Mouse (Mus musculus) urinary bladder, postnatal 4 days (tissue): ENCODE results near the gene Izumo2.

Experiments used
- DNase-seq, 2 experiments: peaks; one replicate each; pipeline ENCODE4 v3.0.0; 2021 to 2022; ENCODE audit warnings: low spot score in 2 of 2

Gene Izumo2

GRCm38 (mm10) chr7:44708574-44708973, at the start of gene Izumo2:
Gene Izumo2, plus strand, starts transcription at chr7:44708742.
- no peak for DNase-seq

DNA sequence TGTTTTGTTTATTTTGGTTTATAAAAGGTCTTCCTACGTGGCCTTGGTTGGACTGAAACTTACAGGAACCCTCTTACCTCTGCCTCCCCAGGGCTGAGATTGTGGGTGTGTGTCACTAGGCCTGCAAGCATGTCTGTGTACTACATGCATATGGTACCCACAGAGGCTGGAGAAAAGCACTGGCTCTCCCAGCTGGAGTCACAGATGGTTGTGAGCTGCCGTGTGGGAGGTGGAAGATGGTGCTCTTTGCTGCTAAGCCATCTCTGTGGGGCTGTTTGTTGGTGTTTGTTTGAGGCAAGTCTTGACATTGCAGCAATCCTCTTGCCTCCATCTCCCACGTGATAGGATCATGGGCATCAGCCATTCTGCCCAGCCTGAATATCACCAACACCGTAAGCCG, 47.3 kb upstream of the Izumo2 start:
- DNase-seq, result no peak

GRCm38 (mm10) chr7:44662168-44662567, 46.4 kb upstream of the Izumo2 start:
- peak in 1 of 2 experiments; percentile 50 for DNase-seq

DNA sequence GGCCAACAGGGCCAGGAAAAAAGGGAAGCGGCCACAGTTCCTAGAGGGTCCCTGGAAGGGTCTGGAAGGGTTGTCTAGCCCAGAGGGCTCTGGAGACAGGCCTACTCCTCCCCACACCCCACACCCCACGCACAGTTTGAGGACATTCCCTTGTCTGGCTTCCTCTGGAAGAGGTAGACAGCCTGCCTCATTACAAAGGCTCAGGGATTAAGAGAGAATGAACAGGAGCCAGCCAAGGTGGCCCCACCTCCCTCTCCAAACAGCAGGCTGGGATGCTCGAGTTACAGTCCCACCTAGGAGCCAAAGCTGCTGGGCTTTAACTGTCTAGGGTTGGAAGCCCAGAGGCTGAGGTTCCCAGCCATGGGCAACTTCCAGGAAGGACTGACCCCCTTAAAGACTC, 46.0 kb upstream of the Izumo2 start:
- DNase-seq, result no peak

GRCm38 (mm10) chr7:44663546-44663945, 45.0 kb upstream of the Izumo2 start:
- DNase-seq, result no peak

DNA sequence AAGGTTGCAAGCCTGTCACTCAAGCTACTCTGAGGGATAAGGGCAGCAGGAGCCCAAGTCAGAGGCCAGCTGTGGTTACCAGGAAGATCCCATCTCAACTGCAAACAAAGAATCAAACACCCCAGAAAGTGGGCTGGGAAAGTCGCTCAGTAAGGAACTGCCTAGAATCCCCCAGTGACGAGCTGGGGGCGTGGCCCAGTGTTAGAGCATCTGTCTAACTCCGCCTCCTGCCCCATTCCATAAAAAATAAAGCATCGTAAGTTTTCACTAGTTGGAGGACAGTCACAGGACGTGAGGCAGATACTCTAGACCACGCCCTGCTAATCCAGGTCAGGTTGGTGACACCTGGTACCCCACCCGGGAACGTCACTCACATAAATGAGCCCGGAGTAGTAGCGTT, 43.8 kb upstream of the Izumo2 start:
- no peak for DNase-seq

DNA sequence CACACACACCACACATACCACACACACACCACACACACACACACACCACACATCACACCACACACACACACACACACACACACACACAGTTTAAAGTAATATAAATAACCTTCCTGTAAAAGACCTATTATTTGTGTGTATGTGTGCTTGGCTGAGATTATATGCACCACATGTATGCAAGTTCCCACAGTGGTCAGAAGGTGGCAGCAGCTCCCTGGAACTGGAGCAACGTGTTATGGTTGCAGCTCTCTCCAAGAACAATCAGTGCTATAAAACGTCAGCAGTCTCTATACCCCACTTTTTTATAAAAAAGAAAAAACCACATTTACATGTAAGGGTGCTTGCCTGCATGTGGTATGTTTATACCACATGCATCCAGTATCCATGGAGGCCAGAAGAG, 42.1 kb upstream of the Izumo2 start:
- no peak for DNase-seq

GRCm38 (mm10) chr7:44667996-44668738, 40.4 kb upstream of the Izumo2 start:
- no peak for DNase-seq

DNA sequence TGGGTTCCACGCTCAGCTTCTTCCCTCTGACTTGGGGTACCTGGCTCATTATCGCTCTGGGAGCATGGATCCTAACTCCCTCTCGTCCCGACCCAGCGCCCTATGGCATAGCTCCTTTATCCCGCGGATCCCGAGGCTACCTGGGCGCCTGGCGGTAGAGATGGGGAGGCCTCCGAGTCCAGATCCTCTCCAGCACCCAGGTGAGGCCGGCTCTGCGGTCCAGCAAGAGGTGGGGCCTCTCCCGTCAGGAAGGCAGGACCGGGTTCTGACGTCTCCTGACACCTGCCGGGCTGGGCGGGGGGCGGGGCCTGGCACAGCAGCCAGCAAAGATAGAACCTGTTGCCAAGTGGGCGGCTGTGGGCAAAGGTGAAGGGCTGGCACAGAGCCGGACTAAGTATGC, 39.4 kb upstream of the Izumo2 start:
- no peak for DNase-seq

DNA sequence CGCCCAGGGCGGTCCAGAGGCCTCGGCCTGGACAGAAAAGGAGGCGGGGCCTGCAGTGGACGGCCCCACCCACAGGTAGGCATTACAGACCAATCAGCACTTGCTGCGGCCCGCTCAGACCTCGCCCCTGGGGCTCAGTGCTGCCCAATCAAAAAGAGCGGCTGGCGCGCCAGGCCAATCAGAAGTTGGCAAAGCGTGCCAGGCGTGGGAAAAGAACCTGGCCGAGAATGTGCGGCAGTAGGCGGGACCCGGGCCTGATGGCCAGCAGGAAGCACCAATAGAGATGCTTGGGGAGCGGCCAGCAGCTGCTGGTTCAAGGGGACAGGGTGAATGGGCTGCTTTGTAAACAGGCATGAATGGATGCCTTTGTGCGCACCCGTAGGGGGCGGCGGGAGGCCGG, 37.7 kb upstream of the Izumo2 start, which contains the start of gene Myh14:
Gene Myh14 (minus strand): TSS at position 41 of the 400 bp plus-strand sequence.
- peak; percentile 82 to 84 for DNase-seq

DNA sequence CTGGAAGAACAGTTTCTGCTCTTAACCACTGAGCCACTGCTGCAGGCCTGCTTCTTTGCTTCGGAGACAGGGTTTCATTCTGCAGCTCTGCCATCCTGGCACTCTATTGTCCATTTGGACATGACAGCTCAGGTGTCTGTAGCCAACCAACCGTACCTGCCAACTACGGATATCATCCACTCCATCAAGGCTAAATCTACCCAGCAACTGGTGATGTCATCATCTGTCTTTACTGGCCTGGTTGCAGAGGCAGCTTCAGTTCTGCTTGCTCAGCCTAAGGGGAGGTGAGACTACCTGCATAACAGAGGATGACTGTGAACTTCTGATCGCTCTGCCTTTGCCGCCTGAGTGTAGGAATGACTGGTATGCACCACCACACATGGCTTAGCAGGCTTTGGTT, 36.3 kb upstream of the Izumo2 start:
- DNase-seq, result no peak

DNA sequence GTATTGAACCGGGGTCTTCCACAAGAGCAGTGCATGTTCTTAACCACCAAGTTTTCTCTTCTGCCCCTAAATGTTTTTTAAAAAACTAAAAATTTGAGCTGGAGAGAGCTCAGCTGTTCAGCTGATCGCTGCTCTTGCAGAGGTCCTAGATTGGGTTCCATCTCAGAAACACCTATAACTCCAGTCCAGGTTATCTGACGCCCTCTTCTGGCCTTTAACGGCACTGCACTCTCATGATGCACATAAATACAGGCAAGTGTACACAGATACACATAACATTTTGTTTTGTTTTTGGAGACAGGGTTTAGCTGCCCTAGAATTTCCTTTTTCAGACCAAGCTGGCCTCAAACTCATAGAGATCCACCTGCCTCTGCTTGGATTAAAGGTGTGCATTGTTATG, 34.0 kb upstream of the Izumo2 start:
- DNase-seq, result no peak

GRCm38 (mm10) chr7:44675171-44675570, 33.4 kb upstream of the Izumo2 start:
- no peak for DNase-seq

GRCm38 (mm10) chr7:44676126-44676525, 32.4 kb upstream of the Izumo2 start:
- DNase-seq, result no peak

DNA sequence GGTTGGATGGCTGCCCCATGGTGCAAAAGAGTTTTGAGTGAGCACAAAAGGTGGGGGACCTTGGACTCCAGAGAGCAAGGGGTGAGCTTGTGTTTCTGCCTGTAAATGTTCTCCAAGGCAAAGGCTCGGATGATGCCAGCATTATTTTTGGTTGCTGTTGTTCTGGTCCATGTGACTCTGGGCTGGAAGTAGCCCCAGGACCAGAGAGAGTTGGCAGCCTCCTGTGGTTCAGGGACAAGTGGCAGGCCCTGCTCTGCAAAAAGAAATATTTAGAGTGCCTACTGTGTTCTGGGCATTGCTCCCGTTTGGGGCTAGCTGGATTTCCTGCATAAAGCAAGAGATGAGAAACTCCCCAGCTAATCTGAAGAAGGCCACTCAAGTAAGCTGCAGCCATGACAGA, 31.9 kb upstream of the Izumo2 start:
- DNase-seq, result no peak

DNA sequence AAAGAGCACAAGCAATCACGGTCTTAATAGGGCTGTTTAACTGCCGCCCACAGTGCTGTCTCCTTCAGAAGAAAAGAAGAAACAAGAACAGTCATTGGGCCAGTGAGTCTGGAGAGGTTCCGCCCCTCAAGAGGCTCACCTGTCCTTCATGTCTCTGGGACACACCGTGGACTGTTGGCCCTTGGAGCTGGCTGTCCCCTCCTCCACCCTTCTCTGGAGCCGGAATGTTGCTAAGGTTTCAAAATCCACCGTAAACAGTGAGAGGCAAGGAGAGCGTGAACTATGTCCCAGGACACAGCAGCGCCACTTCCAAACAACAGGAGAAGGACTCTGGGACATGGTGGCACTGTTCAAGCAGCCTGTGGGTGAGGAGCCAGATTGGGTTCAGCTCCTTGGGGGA, 24.9 kb upstream of the Izumo2 start:
- DNase-seq, result no peak

- DNase-seq, result no peak
Measured at GRCm38 (mm10) chr7:44685531-44686402, 22.8 kb upstream of the Izumo2 start.

GRCm38 (mm10) chr7:44688890-44689289, 19.7 kb upstream of the Izumo2 start:
- no peak for DNase-seq

DNA sequence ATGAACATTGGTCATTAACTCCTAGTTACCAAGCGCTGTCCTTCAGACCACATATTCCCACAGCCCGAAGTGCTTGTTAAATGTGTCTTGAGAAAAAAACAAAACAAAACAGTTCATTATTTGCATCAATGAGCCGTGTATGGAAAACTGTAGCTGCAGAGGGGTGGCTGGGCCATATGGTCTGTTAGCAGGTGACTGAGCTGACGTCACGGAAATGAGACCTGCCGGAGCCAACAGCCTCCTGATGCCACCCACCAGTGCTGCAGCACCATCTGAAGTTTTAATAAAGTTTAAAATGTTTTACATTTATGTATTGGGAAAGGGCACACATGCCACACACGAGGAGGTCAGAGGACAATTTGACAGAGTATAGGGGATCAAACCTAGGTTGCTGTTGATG, 19.2 kb upstream of the Izumo2 start:
- no peak for DNase-seq

GRCm38 (mm10) chr7:44693427-44694175, 14.9 kb upstream of the Izumo2 start:
- DNase-seq, result no peak

DNA sequence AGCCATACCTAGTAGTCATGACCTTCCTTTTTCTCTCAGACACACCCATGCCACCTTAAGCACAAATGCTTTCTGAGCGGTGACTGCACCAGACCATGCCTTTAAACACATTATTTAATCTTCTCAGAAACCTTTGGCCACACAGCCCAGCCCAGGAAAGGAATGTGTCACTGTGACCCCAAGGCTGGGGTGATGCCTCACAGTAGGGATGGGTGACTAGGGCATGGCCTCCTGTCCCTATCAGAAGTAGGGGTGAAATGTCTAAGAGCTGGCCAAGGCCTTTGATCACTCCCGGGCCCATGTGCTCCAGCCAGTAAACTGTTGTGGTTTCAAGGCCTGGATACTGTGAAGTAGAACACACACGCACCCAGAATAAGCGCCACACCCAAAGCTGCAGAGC, 13.3 kb upstream of the Izumo2 start:
- DNase-seq, result no peak

DNA sequence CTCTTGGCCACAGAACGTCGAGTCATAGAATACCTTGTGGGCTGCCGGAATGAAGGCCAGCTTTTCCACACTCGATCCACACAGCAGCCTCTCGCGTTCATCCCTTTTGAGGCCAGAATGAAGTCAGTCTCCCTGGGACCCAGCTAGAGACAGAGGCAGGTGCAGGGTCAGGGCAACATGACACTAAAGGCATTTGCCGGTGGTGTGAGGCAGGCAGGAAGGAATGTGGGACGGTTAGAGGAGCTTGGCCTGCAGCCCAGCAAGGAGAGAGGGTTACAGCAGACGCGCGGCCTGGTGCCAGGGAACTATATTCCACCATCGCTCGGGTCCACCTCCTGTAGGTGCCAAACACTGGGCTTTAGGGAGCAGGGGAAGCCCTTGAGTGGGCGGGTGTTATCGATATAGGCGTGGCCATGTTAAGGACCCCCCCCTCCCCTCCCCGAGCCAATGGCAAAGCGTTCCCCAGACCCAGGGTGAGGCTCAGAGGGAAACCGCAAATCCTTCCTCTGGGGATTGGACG, 11.3 kb upstream of the Izumo2 start:
- DNase-seq, result peak; percentile 36 to 67
